Mouse (Mus musculus) CD4-positive, CD25-positive, alpha-beta regulatory T cell, adult 2 months (primary cell): ENCODE measurements around the gene Gm10642.

Experiments
- DNase-seq: peaks from one replicate; pipeline ENCODE4 v3.0.0-alpha.2; 2012; ENCODE audit warnings: low read depth, low spot score

The Gm10642 gene

GRCm38 (mm10) chr9:70656130-70657007 is at the start of gene Gm10642:
TSS of gene Gm10642 (plus strand) at chr9:70656251.
- peak; percentile 90 for DNase-seq

GRCm38 (mm10) chr9:70611026-70611673 is 44.9 kb upstream of the Gm10642 start:
- no peak for DNase-seq

DNA sequence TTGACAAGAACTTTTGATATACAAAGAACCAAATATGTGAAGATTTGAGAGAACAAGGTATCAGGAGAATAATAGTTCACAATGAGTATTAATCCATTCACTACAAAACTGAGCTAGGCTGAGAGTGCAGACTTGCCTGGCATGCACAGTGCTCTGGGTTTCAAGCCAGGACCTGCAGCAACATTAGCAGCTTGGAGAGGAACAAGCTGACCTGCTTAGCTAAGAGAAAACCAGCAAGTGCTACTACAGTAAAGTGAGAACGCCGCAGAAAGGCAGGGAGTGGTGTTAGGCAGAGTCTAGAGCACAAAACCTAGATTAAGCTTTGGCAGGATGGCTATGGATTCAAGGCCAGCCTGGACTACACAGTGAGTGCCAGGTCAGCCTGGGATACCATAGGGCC is 26.3 kb upstream of the Gm10642 start:
- no peak for DNase-seq

DNA sequence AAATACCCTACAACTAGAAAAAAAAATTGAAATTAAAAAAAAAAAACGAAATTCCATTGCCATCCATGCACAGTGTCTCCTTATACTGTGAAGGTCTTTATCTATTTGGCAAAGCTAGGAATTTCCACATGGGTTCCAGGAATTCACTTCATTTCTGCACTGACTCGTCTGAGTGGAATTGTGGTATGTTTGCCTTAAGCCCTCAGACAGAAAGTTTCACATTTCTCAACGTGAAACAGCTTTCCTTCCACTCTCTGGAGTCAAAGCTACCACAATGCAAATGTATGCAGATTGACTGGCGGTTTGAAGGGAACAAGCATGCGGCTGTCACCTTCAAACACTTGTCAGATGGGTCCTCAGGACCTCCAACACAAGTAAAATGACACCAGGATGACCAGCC is 24.4 kb upstream of the Gm10642 start:
- no peak for DNase-seq

DNA sequence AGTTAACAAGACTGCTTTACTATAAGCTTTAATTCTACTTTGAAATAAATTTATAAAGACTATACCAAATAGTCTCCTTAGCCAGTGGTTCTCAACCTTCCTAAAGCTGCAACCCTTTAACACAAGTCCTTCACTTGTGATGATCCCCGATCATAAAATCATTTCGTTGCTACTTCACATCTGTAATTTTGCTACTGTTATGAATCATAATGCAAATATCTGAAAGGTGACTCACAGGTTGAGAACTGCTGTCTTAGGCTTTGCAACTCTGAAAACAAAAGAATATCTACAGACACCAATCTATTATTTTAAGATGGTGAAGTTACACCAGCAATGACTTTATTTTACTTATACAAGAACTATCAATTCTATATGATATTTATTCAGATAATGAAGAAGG is 19.3 kb upstream of the Gm10642 start:
- DNase-seq, result no peak

DNA sequence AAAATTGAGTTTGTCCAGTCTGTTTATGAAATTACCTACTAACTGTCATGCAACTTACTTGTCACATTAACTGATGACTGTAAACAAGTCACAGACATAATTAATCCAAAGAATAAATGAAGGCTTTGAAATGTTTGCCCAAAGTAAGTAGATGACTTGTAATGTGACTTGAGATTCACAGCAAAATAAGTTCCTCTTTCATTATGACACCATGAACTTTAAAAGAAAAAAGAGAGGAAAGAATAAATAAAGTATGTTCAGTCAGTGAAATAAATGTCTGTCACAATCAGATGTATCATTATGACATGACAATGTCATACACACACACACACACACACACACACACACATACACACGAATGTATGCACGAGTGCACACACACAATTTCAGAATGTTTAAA is 5.8 kb upstream of the Gm10642 start:
- no peak for DNase-seq

- DNase-seq, result no peak
Measured at GRCm38 (mm10) chr9:70650994-70651393, 5.1 kb upstream of the Gm10642 start.

- DNase-seq, result no peak
Measured at GRCm38 (mm10) chr9:70652221-70652620, 3.8 kb upstream of the Gm10642 start.

DNA sequence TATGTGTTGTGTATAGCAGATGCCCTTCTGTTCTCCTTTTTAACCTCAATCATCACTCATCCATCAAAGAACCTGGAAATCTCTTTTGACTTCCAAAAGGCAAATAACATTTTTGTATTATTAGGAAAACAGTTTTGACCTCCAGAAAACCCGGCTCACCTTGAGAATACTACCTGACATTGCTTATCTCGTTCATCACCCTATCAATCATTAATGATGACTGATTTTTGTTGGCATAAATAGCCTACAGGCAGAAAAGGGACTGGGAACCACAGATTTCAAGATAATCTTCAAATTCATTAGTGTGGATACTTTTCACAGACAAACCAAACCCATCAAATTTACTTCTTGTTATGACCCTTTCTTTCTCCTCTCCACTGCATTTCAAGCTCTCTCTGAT is 2.2 kb upstream of the Gm10642 start:
- no peak for DNase-seq

- DNase-seq, result no peak
Measured at GRCm38 (mm10) chr9:70654496-70654895, 1.6 kb upstream of the Gm10642 start.

DNA sequence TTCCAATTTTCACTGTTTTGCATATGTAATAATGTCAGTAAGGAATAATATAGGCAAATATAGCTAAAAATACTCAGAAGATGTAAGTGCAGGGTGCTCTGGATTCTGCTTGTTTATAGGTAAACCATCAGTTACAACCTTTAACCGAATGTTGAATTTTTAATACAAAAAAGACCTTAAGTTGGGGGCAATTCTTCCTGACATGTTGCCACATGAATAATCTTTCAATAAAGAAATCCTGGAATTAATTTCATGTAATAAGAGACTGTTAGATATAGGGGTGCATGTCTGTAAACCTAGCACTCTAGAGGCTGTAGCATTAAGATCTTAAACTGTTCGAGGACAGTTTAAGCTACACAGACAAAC is 304 bp upstream of the Gm10642 start:
- DNase-seq, result no peak

DNA sequence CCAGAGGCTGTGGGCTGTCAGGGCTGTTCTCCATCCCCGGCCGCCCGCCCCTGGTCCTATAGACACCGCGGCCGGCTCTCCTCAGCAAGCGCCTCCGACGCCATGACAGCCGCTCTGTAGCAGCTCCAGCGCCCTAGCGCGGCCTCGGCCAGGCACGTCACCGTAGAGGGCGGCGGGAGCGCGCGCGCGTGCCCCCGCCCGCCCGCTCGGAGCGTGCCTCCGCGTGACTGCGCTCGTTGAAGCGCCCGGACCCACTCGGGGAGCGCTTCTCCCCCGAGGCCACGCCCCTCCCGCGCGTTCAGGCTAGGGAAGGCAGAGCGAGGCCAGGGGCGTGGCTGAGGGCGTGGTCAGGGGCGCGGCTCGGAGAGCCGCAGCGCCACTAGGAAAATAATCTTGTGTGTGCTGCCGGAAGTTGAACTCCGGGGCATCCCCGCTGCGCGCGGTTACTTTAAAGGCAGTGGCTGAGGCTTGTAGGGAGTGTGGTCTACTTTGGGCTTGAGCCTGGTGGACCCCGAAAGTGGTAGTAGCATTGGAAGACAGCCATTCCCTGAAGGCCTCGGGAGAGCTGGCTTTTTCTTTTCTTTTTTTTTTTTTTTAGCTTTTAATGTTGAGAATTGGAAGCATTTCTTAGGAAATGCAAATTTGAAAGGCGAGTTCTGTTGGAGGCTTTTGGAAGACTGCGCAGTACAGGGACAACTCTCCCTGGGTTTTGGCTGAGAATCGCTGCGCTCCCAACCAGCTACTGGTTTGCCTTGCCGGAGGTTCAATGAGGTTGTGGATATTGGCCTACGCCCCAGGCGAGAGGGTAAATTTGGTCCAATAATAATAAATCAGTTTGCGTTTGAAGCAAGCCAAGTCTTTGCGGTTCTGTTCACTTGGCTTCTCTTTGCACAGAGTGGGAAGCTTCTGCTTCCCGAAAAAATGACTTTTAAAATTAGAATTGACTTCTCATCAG is 1.2 kb downstream of the Gm10642 start, which contains the start of gene Mindy2:
TSS of gene Mindy2 (minus strand) at position 162 of the 955 bp plus-strand sequence.
- DNase-seq, result peak; percentile 100

DNA sequence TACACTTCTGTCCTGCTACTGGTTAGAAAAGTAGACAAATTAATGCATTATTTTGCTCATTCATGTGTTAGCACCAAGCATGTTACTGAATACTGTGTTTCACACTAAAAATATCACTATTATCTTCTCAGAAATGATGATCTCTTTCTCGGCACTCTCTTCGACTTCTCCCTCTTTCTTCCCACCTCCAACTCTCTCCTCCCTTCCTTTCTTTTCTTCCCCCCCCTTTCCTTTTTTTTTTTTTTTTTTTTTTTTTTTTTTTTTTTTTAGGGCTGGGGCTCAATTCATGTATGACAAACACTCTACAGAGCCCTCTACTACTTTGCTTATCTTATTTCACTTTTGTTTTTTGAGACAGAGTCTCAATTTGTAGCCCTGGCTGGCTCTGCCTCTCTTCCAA is 2.2 kb downstream of the Gm10642 start:
- DNase-seq, result no peak

DNA sequence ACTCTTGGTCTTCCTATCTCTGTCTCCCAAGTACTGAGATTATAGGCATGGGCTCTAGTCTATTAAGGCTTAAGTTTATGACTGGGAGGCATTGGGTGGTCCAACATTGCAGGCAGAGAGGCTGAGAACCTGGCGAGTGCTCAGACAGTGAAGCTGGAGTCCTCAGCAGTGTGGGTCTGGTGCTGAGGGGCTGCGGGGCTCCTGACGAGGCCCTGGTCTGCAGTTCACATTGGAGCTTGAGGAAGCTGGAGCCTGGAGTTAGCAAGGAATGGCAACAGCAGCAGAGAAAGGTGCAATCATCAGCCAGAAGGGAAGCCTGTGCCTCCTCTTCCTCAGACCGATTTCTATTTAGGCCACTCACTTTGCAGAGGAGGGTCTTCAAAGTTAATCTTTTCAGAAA is 8.8 kb downstream of the Gm10642 start:
- DNase-seq, result no peak

DNA sequence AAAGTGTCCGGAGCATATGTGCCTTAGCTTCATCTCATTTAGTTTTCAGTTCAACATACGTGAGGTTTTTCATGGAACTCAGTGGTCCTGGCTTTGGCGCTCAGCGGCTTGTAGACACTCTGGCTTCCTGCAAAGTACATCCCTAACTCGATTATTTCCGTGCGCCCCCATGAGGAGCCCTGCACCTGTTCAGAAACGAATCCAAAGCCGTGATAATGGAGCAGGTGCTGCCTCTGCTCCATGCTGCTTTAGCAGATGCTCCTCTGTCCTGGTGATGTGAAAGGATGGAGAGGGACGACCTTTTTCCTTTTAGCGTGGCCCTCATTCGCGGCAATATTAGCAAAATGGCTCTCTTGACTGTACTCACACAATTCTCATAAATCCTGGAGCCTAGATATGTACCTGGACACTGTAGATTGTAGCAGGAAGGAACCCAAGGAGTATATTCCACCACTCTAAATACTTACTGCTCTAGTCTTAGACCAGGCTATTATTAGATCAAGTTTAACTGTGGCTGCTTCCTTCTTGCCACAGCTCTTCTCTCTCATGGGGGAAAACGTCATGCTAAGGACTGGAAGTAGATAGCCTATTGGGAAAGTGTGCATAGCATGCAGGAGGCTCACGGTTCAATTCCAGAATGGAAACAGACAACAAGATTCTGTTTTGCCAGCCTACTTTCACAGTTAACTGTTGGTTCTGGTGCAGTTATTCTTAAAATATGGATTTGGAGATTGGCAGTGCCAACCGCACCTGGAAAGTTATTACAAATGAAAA is 9.5 kb downstream of the Gm10642 start:
- DNase-seq, result no peak

DNA sequence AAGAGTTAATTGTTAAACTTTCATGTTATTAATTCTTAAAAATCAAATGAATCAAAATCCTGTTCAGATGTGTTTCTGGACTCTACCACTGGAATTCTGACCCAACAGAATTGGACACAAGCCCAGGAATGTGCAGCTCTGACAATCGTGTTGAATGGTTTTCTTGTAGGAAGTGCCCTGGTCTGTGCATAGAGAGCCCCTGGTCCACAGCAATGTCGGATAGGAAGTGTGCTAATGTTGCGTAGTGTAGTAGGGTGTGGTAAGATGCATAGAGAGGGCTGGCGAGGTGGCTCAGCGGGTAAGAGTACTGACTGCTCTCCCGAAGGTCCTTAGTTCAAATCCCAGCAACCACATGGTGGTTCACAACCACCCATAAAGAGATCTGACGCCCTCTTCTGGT is 10.8 kb downstream of the Gm10642 start:
- DNase-seq, result no peak

DNA sequence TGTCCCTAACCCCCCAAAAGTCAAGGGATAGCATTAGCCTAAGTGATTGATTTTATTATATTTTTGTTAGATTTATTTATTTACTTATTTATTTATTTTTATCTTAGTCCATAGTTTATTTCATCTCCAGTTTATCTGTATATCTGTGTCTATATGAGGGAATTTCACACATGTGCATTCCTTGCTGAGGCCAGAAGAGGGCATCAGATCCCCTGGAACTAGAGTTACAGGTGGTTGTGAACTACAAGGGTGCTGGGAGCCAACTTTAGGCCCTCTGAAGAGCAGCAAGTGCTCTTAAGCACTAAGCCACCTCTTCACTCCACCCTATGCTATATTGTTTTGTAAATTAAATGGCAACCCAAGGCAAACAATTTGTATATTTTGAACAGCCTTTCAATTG is 12.0 kb downstream of the Gm10642 start:
- DNase-seq, result peak; percentile 48

DNA sequence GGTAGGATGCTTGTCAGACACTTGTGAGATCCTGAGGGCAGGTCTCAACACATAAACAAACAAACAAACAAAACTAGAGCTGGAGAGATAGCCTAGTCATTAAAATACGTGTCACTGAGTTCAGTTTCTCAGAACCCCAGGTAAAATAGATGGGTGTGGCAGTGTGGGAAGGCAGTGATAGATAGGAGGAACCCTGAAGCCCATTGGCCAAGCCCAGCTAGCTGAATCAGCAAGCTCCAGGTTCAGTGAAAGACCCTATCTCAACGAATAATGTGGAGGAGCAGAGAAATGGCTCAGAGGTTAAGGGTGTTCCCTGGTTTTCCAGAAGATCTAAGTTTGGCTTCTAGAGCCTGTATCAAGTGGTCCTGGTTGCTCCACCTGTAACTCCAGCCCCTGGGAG is 13.1 kb downstream of the Gm10642 start:
- DNase-seq, result no peak

- DNase-seq, result no peak
Measured at GRCm38 (mm10) chr9:70670381-70670780, 14.3 kb downstream of the Gm10642 start.

DNA sequence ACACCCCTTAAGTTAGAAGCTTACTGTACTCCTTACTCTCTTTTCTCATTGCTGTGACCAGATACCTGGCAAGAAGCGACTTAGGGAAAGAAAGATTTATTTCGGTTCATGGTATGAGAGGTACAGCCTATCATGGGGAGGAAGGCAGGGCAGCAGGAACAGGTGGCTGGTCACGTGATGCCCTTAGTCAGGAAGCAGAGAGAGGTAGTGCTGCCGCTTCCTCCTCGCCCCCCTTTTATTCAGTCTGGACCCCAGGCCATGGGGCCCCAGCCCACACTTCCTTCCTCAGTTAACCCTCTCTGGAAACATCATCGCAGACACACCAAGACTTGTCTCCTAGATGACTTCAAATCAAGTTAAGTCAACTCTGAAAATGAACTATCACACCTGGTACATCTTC is 15.2 kb downstream of the Gm10642 start:
- DNase-seq, result peak; percentile 81
